Mouse (Mus musculus): Measurements from ENCODE around the gene Prss32. TPM values are rescaled to one million over a fixed set of nuclear protein-coding genes. Genes with fewer than 3 reads are reported as not detected.
A peak's percentile ranks its signal among the peaks of the same experiment; 100 is the strongest.
"Not testable (repeated sequence)": the region's sequence is repeated elsewhere in the genome, so short reads cannot be mapped to it uniquely, and the experiment has no call there.

Prss32 gene
- polyA plus RNA-seq, 2 experiments from 2014 or later = 2.6 TPM; not detected in 1

- ATAC-seq = peak; percentile 7
Measured at GRCm38 (mm10) chr17:23843141-23843811, 379 bp upstream of the Prss32 start.

- ATAC-seq = no peak
Measured at GRCm38 (mm10) chr17:23850028-23850427, 6.4 kb downstream of the Prss32 start.

- peak; percentile 40 for ATAC-seq
Measured at GRCm38 (mm10) chr17:23850853-23851749, 7.4 kb downstream of the Prss32 start.

GRCm38 (mm10) chr17:23853292-23853691 lies 9.6 kb downstream of the Prss32 start:
- no peak for ATAC-seq

GRCm38 (mm10) chr17:23854229-23854765 lies 10.6 kb downstream of the Prss32 start:
- ATAC-seq = no peak

GRCm38 (mm10) chr17:23857193-23857592 lies 13.5 kb downstream of the Prss32 start:
- ATAC-seq = no peak

GRCm38 (mm10) chr17:23857913-23858312 lies 14.3 kb downstream of the Prss32 start:
- no peak for ATAC-seq

DNA sequence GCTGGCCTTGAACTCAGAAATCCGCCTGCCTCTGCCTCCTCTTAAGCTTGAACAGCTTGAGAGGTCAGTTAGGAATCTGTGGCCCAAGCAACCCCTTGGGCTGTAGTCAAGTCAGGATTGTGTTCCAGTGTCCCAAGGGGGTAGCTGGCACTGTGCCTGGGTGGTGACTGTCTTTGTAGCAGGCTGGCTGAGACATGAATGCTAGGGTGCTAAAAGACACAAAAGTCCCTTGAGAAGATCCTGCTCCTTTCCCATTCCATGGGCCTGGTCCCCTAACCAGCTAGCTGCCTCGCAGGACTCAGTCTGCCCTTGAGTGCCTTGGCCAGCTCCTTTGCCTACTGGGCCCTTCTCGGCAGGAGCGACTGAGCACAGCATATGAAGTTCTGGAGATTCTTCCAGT lies 19.3 kb downstream of the Prss32 start:
- no peak for ATAC-seq

- ATAC-seq = no peak
Measured at GRCm38 (mm10) chr17:23867756-23868155, 24.1 kb downstream of the Prss32 start, which contains the start of gene Prss21. TSS of gene Prss21 (plus strand) at chr17:23868056.

DNA sequence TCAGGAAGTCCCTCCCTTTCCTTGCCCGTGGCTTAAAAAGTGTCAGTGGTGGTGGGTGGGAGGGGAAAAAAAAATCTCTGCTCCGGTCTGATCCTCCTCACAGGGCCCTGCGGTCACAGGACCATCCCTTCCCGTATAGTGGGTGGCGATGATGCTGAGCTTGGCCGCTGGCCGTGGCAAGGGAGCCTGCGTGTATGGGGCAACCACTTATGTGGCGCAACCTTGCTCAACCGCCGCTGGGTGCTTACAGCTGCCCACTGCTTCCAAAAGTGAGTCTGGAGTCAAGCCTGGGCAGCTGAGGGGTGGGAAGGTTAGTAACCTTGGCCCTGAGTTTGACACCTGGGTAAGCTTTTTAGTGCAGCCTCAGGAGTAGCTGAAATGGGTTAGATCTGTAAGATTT lies 24.9 kb downstream of the Prss32 start:
- no peak for ATAC-seq

DNA sequence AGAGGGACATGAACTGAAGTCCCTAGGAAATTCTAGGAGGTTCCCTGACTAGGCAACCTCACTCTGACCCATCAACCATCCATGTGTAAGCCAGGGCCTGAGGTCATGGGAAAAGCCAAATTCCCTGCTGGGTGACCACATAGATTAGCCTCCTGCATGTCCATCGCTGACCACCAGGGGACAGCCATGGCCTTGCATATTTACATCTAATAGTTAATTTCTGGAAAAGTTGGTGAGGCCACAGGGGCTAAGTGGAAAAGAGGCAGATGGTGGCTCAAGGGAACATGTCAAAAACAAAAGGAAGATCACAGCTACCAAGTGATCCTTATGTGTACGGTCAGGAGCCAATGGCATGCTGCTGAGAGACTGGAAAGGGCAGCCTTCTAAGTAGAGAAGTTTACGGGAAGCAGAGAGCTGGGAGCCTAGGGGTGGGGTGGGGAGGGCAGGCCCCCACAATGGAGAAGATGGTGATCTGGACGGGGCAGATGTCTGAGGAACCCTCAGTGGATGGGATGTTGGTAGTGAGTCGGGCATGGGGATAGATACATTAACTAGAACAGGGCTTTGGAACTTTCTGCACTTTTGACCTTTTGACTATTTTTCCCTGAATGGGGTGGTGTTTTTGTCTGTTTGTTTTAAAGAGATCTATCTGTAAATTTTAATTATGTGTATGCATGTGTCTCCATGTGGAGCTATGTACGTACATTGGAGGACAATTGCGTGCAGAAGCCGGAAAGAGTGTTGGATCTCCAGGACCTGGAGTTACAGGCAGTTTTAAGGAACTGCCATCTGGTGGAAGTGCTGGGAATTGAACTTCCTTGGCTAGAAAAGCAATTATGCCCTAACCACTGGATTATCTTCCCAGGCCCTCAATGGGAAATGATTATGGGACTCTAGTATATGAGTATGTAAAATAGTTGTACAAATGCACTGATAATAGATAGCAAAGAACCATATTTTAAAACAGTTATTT lies 30.5 kb downstream of the Prss32 start:
- ATAC-seq = no peak

DNA sequence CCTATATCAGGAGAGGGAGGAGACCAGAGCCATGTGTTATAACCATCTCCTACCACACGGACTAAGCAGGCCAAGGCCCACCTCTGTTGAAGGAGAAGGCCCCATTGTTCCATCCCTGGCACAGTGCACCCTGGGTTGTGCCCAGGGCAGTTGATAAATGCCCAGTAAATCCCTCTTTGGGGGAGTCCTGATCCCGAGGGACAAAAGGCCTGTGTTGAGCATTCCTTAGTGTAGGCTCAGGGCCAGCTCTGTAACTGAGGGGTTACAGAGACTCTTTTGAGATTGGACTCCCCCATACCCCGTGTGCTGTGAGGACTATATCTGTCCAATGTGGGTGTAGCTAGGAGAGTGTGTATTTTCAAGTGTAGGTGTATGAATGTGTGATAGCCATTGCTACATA lies 33.1 kb downstream of the Prss32 start:
- no peak for ATAC-seq

DNA sequence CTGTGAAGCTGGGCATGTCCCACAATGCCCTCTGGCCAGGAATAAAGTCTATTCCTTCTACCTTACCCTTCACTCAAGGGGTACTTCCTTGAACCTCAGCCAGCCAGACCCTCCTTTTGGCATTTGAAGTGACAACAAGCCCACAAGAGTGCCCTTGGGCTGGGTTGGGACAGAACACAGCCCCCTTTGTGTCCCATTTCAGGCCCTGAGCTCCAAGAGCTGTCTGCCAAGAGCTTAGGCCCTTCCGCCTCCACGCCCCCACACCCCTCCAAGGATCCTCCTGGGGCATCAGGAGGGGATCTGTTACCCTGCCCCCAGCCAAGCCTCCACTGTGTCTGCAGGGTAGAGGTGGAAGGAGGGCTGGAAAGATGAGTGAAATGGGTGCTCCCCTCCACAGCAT lies 33.5 kb downstream of the Prss32 start:
- no peak for ATAC-seq

DNA sequence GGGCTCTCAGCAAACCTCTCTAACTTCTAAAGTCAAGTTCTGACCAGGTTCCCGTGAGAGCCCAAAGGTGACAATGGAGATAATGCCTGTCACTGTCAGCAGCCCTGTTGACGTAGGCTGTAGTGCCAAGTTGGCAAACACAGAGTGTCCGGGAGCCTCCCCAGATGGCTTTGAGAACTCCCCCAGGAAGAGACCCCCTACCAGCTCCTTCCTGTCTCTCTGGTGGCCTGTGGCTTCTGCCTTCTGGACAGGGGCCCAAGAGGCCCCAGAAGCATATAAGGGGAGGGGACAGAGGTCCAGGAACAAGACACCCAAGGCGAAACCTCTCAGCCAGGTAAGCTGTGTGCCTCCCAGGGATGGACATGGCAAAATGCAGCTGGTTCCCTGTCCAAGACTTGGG lies 36.9 kb downstream of the Prss32 start, which contains the start of the genes Dcpp1 and Dcpp2:
Dcpp1 (plus strand) TSS at position 301 of the 400 bp plus-strand sequence.
Dcpp2 (plus strand) TSS at position 305 of the 400 bp plus-strand sequence.
- ATAC-seq = not testable (repeated sequence)

Other genes starting within 250 kb of the Prss32 start
- not detected for gene Zfp13, start 244.4 kb upstream of the Prss32 start, polyA plus RNA-seq (2017; shearing (Covaris generic))
- gene Zscan10, start 243.0 kb upstream of the Prss32 start, polyA plus RNA-seq (2017; shearing (Covaris generic)) = 1 to 10 TPM; 1.3 to 3.4 TPM
- gene Mmp25, start 198.6 kb upstream of the Prss32 start, polyA plus RNA-seq (2017; shearing (Covaris generic)) = 1 to 10 TPM; 1.0 to 2.0 TPM
- gene Bicdl2, start 183.3 kb upstream of the Prss32 start, polyA plus RNA-seq (2017; shearing (Covaris generic)) = under 1 TPM in 1 of 2 experiments, not detected in 1; 0.49 TPM
- 10 to 100 TPM; 62.9 to 71.5 TPM for gene Hcfc1r1, start 170.3 kb upstream of the Prss32 start, polyA plus RNA-seq (2017; shearing (Covaris generic))
- gene Thoc6, start 170.0 kb upstream of the Prss32 start, polyA plus RNA-seq (2017; shearing (Covaris generic)) = 10 to 100 TPM; 35.6 to 37.7 TPM
- 1 to 10 TPM; 5.6 to 6.5 TPM for gene Tnfrsf12a, start 166.4 kb upstream of the Prss32 start, polyA plus RNA-seq (2017; shearing (Covaris generic))
- not detected for gene Cldn6, start 164.6 kb upstream of the Prss32 start, polyA plus RNA-seq (2017; shearing (Covaris generic))
- not detected for gene Cldn9, start 159.8 kb upstream of the Prss32 start, polyA plus RNA-seq (2017; shearing (Covaris generic))
- not detected for gene 1520401A03Rik, start 121.1 kb upstream of the Prss32 start, polyA plus RNA-seq (2017; shearing (Covaris generic))
- gene Pkmyt1, start 117.5 kb upstream of the Prss32 start, polyA plus RNA-seq (2017; shearing (Covaris generic)) = 10 to 100 TPM; 12.2 to 13.0 TPM
- gene Paqr4, start 103.0 kb upstream of the Prss32 start, polyA plus RNA-seq (2017; shearing (Covaris generic)) = 1 to 10 TPM in 1 of 2 experiments, under 1 TPM in 1; 0.91 to 2.7 TPM
- 1 to 10 TPM in 1 of 2 experiments, under 1 TPM in 1; 0.71 to 1.2 TPM for gene Kremen2, start 98.0 kb upstream of the Prss32 start, polyA plus RNA-seq (2017; shearing (Covaris generic))
- 10 to 100 TPM; 13.2 to 13.3 TPM for gene Flywch1, start 72.3 kb upstream of the Prss32 start, polyA plus RNA-seq (2017; shearing (Covaris generic))
- gene Flywch2, start 57.8 kb upstream of the Prss32 start, polyA plus RNA-seq (2017; shearing (Covaris generic)) = 1 to 10 TPM; 2.2 to 3.2 TPM
- gene Srrm2, start 53.3 kb upstream of the Prss32 start, polyA plus RNA-seq (2017; shearing (Covaris generic)) = 100 to 1,000 TPM; 234 to 326 TPM
- gene Elob, start 14.7 kb upstream of the Prss32 start, polyA plus RNA-seq (2017; shearing (Covaris generic)) = 100 to 1,000 TPM; 686 to 746 TPM
- 1 to 10 TPM; 1.1 to 2.4 TPM for gene Prss33, start 7.8 kb upstream of the Prss32 start, polyA plus RNA-seq (2017; shearing (Covaris generic))
- 10 to 100 TPM in 1 of 2 experiments, 1 to 10 TPM in 1; 6.4 to 10.5 TPM for gene Prss41, start 317 bp downstream of the Prss32 start, polyA plus RNA-seq (2017; shearing (Covaris generic))
- not detected for gene Prss21, start 24.2 kb downstream of the Prss32 start, polyA plus RNA-seq (2017; shearing (Covaris generic))
- not detected for gene Dcpp1, start 37.0 kb downstream of the Prss32 start, polyA plus RNA-seq (2017; shearing (Covaris generic))
- not detected for gene Dcpp2, start 37.0 kb downstream of the Prss32 start, polyA plus RNA-seq (2017; shearing (Covaris generic))
- gene Dcpp3, start 73.6 kb downstream of the Prss32 start, polyA plus RNA-seq (2017; shearing (Covaris generic)) = not detected
- not detected for gene Sbp, start 97.8 kb downstream of the Prss32 start, polyA plus RNA-seq (2017; shearing (Covaris generic))
- gene Sbpl, start 111.4 kb downstream of the Prss32 start, polyA plus RNA-seq (2017; shearing (Covaris generic)) = not detected
- gene Prss30, start 136.7 kb downstream of the Prss32 start, polyA plus RNA-seq (2017; shearing (Covaris generic)) = under 1 TPM in 1 of 2 experiments, not detected in 1; 0.73 TPM
- gene Prss22, start 154.2 kb downstream of the Prss32 start, polyA plus RNA-seq (2017; shearing (Covaris generic)) = not detected
- not detected for gene Prss27, start 194.3 kb downstream of the Prss32 start, polyA plus RNA-seq (2017; shearing (Covaris generic))
- gene Kctd5, start 229.6 kb downstream of the Prss32 start, polyA plus RNA-seq (2017; shearing (Covaris generic)) = 1 to 10 TPM; 5.5 to 6.4 TPM

Measured in activated CD4-positive, CD25-positive, alpha-beta regulatory T cell, adult 4 months (primary cell).